Mouse (Mus musculus) left cerebral cortex, adult 2 months (tissue): Measurements from ENCODE around the gene Pif1. TPM values are rescaled to one million over a fixed set of nuclear protein-coding genes. Genes with fewer than 3 reads are reported as not detected.

Experiments
- DNase-seq, 2 experiments: peaks; one replicate each; pipeline ENCODE4 v3.0.0; 2021 to 2022; ENCODE audit warnings: low spot score in 2 of 2, mixed read lengths in 1 of 2; ENCODE audit errors: extremely low spot score in 1 of 2
- H3K27ac ChIP-seq: fragments of 200-600 bp; 2 replicates; pipeline ENCODE4 v1.8.1; 2022
- H3K4me3 ChIP-seq: fragments of 200-600 bp; 2 replicates; pipeline ENCODE4 v1.8.1; 2022
- CTCF ChIP-seq: fragments of 200-600 bp; IDR thresholded peaks from 2 replicates; pipeline ENCODE4 v1.8.1; 2022; ENCODE audit warnings: antibody characterized with exemption, mild to moderate bottlenecking, moderate library complexity
- intact Hi-C: fragments of 180-260 bp; cut with DNase I; formaldehyde crosslinking; loops from one replicate; pipeline ENCODE4 v1.15.1; 2025
- long read RNA-seq, 2 experiments: library from polyadenylated mRNA; stranded (forward); transcript quantifications; one replicate each; pipeline ENCODE4 v2.0.0; 2021; ENCODE audit warnings: borderline mapping rate in 2 of 2
- total RNA-seq, 2 experiments: library from RNA; stranded (reverse); gene quantifications; 2 replicates each; pipeline ENCODE4 v1.2.3; 2021

The Pif1 gene
- under 1 TPM; 0.20 to 0.28 TPM for total RNA-seq
- long read RNA-seq, experiment 1: 0 reads
- long read RNA-seq, experiment 2, partial matches to known transcripts: 0 of 2 reads
- long read RNA-seq, experiment 2, other reads (novel, unspliced or antisense): 2 of 2 reads

GRCm38 (mm10) chr9:65586406-65587269, at the start of gene Pif1:
Gene Pif1, plus strand, starts transcription at chr9:65587160.
- Histone ChIP-seq H3K27ac (no peak within 1 kb of the TSS), H3K4me3 (peak within 1 kb of the TSS; percentile 51)
- intact Hi-C loops: no loop called here
- peak; percentile 57 to 66 for DNase-seq
- TF ChIP-seq CTCF: no peak

- Histone ChIP-seq H3K4me3 (no peak overlapping the region), H3K27ac (no peak overlapping the region)
- no peak for TF ChIP-seq CTCF
- DNase-seq: no peak
- intact Hi-C loops: no loop called here
Observed at GRCm38 (mm10) chr9:65537901-65538630, 48.9 kb upstream of the Pif1 start.

GRCm38 (mm10) chr9:65539697-65540096, 47.3 kb upstream of the Pif1 start:
- Histone ChIP-seq H3K27ac (no peak overlapping the region), H3K4me3 (no peak overlapping the region)
- no peak for TF ChIP-seq CTCF
- DNase-seq: no peak
- intact Hi-C loops: no loop called here

GRCm38 (mm10) chr9:65541126-65542068, 45.6 kb upstream of the Pif1 start:
- intact Hi-C loops: no loop called here
- Histone ChIP-seq H3K27ac (peak overlapping the region; percentile 36; the same call in 1 of the 2 replicates), H3K4me3 (no peak overlapping the region)
- no peak for TF ChIP-seq CTCF
- DNase-seq: peak in 1 of 2 experiments; percentile 28

GRCm38 (mm10) chr9:65542111-65542524, 44.8 kb upstream of the Pif1 start:
- H3K4me3 ChIP-seq: no peak overlapping the region
- peak overlapping the region; percentile 36; the same call in 1 of the 2 replicates for H3K27ac ChIP-seq
- intact Hi-C loops: no loop called here
- no peak for TF ChIP-seq CTCF
- no peak for DNase-seq

- Histone ChIP-seq H3K27ac (no peak overlapping the region), H3K4me3 (no peak overlapping the region)
- DNase-seq: no peak
- TF ChIP-seq CTCF: no peak
- intact Hi-C loops: no loop called here
Observed at GRCm38 (mm10) chr9:65545635-65546412, 41.1 kb upstream of the Pif1 start.

- DNase-seq: no peak
- intact Hi-C loops: no loop called here
- Histone ChIP-seq H3K4me3 (no peak overlapping the region), H3K27ac (peak overlapping the region; percentile 32; the same call in 1 of the 2 replicates)
- no peak for TF ChIP-seq CTCF
Observed at GRCm38 (mm10) chr9:65546413-65546695, 40.6 kb upstream of the Pif1 start.

- Histone ChIP-seq H3K27ac (no peak overlapping the region), H3K4me3 (no peak overlapping the region)
- intact Hi-C loops: no loop called here
- no peak for TF ChIP-seq CTCF
- no peak for DNase-seq
Observed at GRCm38 (mm10) chr9:65547111-65547510, 39.8 kb upstream of the Pif1 start.

- intact Hi-C loops: no loop called here
- H3K27ac ChIP-seq: no peak overlapping the region
- H3K4me3 ChIP-seq: no peak overlapping the region
- no peak for DNase-seq
- no peak for TF ChIP-seq CTCF
Observed at GRCm38 (mm10) chr9:65547844-65548243, 39.1 kb upstream of the Pif1 start.

GRCm38 (mm10) chr9:65548311-65548710, 38.6 kb upstream of the Pif1 start:
- Histone ChIP-seq H3K4me3 (no peak overlapping the region), H3K27ac (no peak overlapping the region)
- TF ChIP-seq CTCF: no peak
- intact Hi-C loops: no loop called here
- DNase-seq: no peak

- no peak for TF ChIP-seq CTCF
- H3K4me3 ChIP-seq: no peak overlapping the region
- intact Hi-C loops: no loop called here
- H3K27ac ChIP-seq: no peak overlapping the region
- no peak for DNase-seq
Observed at GRCm38 (mm10) chr9:65549139-65549538, 37.8 kb upstream of the Pif1 start.
